Mouse (Mus musculus) heart, embryonic 14.5 days (tissue): ENCODE results near the gene Akt1. TPM values are rescaled to one million over a fixed set of nuclear protein-coding genes. Genes with fewer than 3 reads are reported as not detected.
A peak's percentile ranks its signal among the peaks of the same experiment; 100 is the strongest.

ENCODE experiments used
- ATAC-seq: fragments of 200-750 bp; cut with Nextera tagmentation; 2 replicates; pipeline ENCODE4 v1.8.0; 2017; ENCODE audit warnings: low read depth, moderate TSS enrichment; ENCODE audit not compliant: insufficient number of reproducible peaks, insufficient read depth, low FRiP score
- H3K27ac ChIP-seq, 2 experiments: fragments of 200-500 bp in 1 of 2; fragments of 300-500 bp in 1 of 2; sonication (generic) in 1 of 2; replicated peaks in 1 of 2; 2 replicates each; pipeline ENCODE4 v1.5.1; 2012 to 2014; ENCODE audit warnings: low read depth in 2 of 2, low read length in 2 of 2, control low read depth in 1 of 2, mild to moderate bottlenecking in 1 of 2, mixed read lengths in 1 of 2; ENCODE audit not compliant: control insufficient read depth in 1 of 2, insufficient read depth in 1 of 2
- H3K27me3 ChIP-seq: fragments of 300-500 bp; sonication (generic); 2 replicates; pipeline ENCODE4 v1.6.1; 2014; ENCODE audit warnings: mild to moderate bottlenecking, low read length, control low read depth; ENCODE audit not compliant: control insufficient read depth, insufficient read depth
- H3K36me3 ChIP-seq: fragments of 300-500 bp; sonication (generic); 2 replicates; pipeline ENCODE4 v1.6.1; 2014; ENCODE audit warnings: mild to moderate bottlenecking, control low read depth, low read length, mixed read lengths; ENCODE audit not compliant: control insufficient read depth, insufficient read depth
- H3K4me1 ChIP-seq, 2 experiments: fragments of 200-500 bp in 1 of 2; fragments of 300-500 bp in 1 of 2; sonication (generic) in 1 of 2; 2 replicates each; pipeline ENCODE4 v1.6.1; 2012 to 2014; ENCODE audit warnings: low read length in 2 of 2, control low read depth in 1 of 2, mixed read lengths in 1 of 2; ENCODE audit not compliant: control insufficient read depth in 2 of 2, insufficient read depth in 2 of 2
- H3K4me2 ChIP-seq: fragments of 300-500 bp; sonication (generic); 2 replicates; pipeline ENCODE4 v1.6.1; 2014; ENCODE audit warnings: mild to moderate bottlenecking, low read length
- H3K4me3 ChIP-seq, 2 experiments: fragments of 200-500 bp in 1 of 2; fragments of 300-500 bp in 1 of 2; sonication (generic) in 1 of 2; 2 replicates each; pipeline ENCODE4 v1.5.1; 2012 to 2014; ENCODE audit warnings: low read length in 2 of 2, mild to moderate bottlenecking in 2 of 2, control low read depth in 1 of 2, low read depth in 1 of 2, moderate library complexity in 1 of 2; ENCODE audit not compliant: control insufficient read depth in 1 of 2, insufficient read depth in 1 of 2
- H3K9ac ChIP-seq: fragments of 300-500 bp; sonication (generic); 2 replicates; pipeline ENCODE4 v1.6.1; 2014; ENCODE audit warnings: mild to moderate bottlenecking, low read length
- H3K9me3 ChIP-seq: fragments of 300-500 bp; sonication (generic); 2 replicates; pipeline ENCODE4 v1.6.1; 2016; ENCODE audit warnings: low read length, control low read depth; ENCODE audit not compliant: control insufficient read depth
- WGBS: fragments of 180-500 bp; shearing (Covaris S2); extraction: QIAGEN DNeasy Blood & Tissue Kit; methylation state at CpG from one replicate; pipeline ENCODE4 v1.1.7; 2014; 5-methylcytosine and 5-hydroxymethylcytosine counted together
- polyA plus RNA-seq: library from polyadenylated mRNA; unstranded; fragments of >200 nt; fragmentation: Nextera tagmentation; extraction: Ambion mirVana; gene quantifications from 2 replicates; pipeline ENCODE4 v1.2.1, GENCODE M21; 2014

Akt1 gene
- polyA plus RNA-seq, 1 experiment from 2014 or later, result 182 TPM

DNA sequence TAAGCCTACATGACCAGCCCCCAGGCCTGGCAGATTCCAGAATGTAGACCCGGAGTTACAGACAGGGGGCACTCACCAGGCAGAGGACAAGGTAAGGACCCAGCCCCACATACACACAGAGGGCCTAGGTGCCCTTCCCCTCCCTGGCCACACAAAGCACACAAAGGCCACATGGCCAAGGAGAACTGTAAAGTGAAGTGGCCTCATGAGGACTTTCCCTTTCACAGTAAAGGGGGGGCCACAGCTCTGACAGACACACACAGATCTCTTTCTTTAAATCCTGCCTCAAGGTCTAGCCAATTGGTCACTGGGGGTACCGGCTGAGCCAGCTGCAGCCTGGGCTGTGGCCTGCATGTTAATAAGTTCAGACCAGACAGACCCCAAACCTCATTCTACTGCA lies 10.6 kb downstream of the Akt1 start:
- 45% methylated on average over 2 of the region's 2 CpGs for WGBS
- Histone ChIP-seq H3K9ac (peak overlapping the region; percentile 55), H3K27me3 (no peaks in the 10 kb centered on the region), H3K36me3 (peaks cover 92% of the 10 kb centered on the region), H3K27ac (peak overlapping the region; percentile 4 to 65; a peak in 3 of 4 replicates), H3K4me3 (no peak overlapping the region), H3K4me1 (peaks cover 75 to 100% of the 10 kb centered on the region in 2 experiments), H3K4me2 (no peak overlapping the region), H3K9me3 (no peaks in the 10 kb centered on the region)
- ATAC-seq, result no peak

DNA sequence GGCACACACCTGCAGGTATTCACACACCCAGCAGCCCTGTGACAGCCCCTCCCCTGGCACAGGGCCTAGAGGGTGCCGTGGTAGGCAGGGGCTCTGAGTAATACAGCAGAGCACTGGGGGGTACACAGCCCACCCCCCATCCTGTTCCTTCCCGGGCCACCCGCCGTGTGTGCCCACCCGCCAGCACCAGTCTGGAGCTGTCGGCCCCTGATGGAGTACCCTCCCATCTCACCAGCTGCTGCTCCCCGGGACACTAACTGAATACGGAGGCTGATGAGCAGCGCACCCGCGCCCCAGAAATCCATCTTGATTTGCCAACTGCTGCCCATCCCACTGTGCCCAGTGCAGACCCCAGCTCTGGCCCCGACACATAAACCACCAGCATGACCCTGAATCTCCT lies 11.0 kb downstream of the Akt1 start:
- Histone ChIP-seq H3K9ac (peak overlapping the region; percentile 55), H3K9me3 (no peaks in the 10 kb centered on the region), H3K36me3 (peaks cover 92% of the 10 kb centered on the region), H3K27me3 (no peaks in the 10 kb centered on the region), H3K4me1 (peaks cover 76 to 100% of the 10 kb centered on the region in 2 experiments), H3K27ac (peak overlapping the region; percentile 4 to 65; a peak in 3 of 4 replicates), H3K4me3 (no peak overlapping the region), H3K4me2 (no peak overlapping the region)
- ATAC-seq, result no peak
- WGBS, result 87% methylated on average over 12 of the region's 12 CpGs

GRCm38 (mm10) chr12:112663303-112663702 lies 11.4 kb downstream of the Akt1 start:
- Histone ChIP-seq H3K4me2 (no peak overlapping the region), H3K9me3 (no peaks in the 10 kb centered on the region), H3K27ac (peak overlapping the region in 1 of 2 experiments; percentile 65; a peak in 2 of 4 replicates), H3K9ac (0 out of 2 replicates have a peak overlapping the region, but pooled peaks have one; percentile 3), H3K4me3 (no peak overlapping the region), H3K4me1 (peaks cover 72 to 98% of the 10 kb centered on the region in 2 experiments), H3K27me3 (no peaks in the 10 kb centered on the region), H3K36me3 (peaks cover 92% of the 10 kb centered on the region)
- no peak for ATAC-seq
- 85% methylated on average over 11 of the region's 11 CpGs for whole genome bisulfite sequencing

- no peak for ATAC-seq
- Histone ChIP-seq H3K4me2 (peak overlapping the region; percentile 59), H3K4me3 (no peak overlapping the region), H3K9ac (peak overlapping the region; percentile 58), H3K4me1 (peaks cover 59 to 83% of the 10 kb centered on the region in 2 experiments), H3K36me3 (peaks cover 92% of the 10 kb centered on the region), H3K27me3 (no peaks in the 10 kb centered on the region), H3K9me3 (no peaks in the 10 kb centered on the region), H3K27ac (peak overlapping the region; percentile 88 to 98)
- 50% methylated on average over 9 of the region's 9 CpGs for WGBS
Measured at GRCm38 (mm10) chr12:112661851-112662250, 12.8 kb downstream of the Akt1 start.

DNA sequence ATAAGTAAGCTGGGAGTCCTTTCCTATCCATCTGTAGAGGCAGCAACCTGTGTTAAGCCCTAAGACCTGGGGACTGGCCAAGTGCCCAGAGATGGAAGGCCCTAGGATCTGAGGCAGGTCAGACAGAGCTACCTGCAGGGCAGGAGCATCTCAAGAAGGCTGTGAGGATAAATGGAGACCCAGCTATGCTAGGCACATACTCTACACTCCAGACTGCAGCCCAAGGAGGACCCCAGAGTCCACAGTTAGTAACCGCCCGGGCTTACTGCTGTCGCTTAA lies 13.4 kb downstream of the Akt1 start:
- H3K27ac ChIP-seq, result peak overlapping the region; percentile 88 to 98
- H3K36me3 ChIP-seq, result peaks cover 92% of the 10 kb centered on the region
- H3K27me3 ChIP-seq, result no peaks in the 10 kb centered on the region
- peaks cover 54 to 77% of the 10 kb centered on the region in 2 experiments for H3K4me1 ChIP-seq
- H3K4me3 ChIP-seq, result 0 out of 4 replicates have a peak overlapping the region, but pooled peaks of 1 of the 2 experiments have one; percentile 2
- 24% methylated on average over 3 of the region's 3 CpGs for WGBS
- H3K4me2 ChIP-seq, result peak overlapping the region; percentile 59
- no peaks in the 10 kb centered on the region for H3K9me3 ChIP-seq
- ATAC-seq, result no peak
- peak overlapping the region; percentile 58 for H3K9ac ChIP-seq

GRCm38 (mm10) chr12:112660576-112661326 lies 13.9 kb downstream of the Akt1 start:
- Histone ChIP-seq H3K27ac (peak overlapping the region; percentile 88 to 98), H3K4me2 (peak overlapping the region; percentile 59), H3K9ac (peak overlapping the region; percentile 58), H3K4me1 (peaks cover 49 to 72% of the 10 kb centered on the region in 2 experiments), H3K4me3 (peak overlapping the region in 1 of 2 experiments; percentile 4; a peak in 1 of 4 replicates), H3K27me3 (no peaks in the 10 kb centered on the region), H3K9me3 (no peaks in the 10 kb centered on the region), H3K36me3 (peaks cover 92% of the 10 kb centered on the region)
- 21% methylated on average over 5 of the region's 5 CpGs for WGBS
- ATAC-seq, result peak; percentile 77

DNA sequence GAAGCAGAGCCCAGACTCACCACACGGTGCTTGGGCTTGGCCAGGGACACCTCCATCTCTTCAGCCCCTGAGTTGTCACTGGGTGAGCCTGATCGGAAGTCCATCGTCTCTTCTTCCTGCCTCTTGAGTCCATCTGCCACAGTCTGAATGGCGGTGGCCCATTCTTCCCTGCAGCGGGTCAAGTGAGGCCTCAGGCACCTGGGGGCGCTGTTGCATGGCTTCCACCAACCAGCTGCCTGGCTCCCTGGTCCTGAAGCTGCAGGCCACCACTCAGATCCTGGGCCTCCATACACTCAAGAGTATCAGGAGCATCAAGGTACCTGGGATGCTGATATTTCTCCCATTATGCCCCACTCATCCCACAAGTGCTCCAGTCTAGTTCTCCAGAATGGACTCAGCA lies 15.6 kb downstream of the Akt1 start:
- Histone ChIP-seq H3K9me3 (no peaks in the 10 kb centered on the region), H3K36me3 (peaks cover 93% of the 10 kb centered on the region), H3K27me3 (no peaks in the 10 kb centered on the region), H3K27ac (peak overlapping the region in 1 of 2 experiments; percentile 98; a peak in 1 of 4 replicates), H3K9ac (peak overlapping the region; percentile 36; the same call in 1 of the 2 replicates), H3K4me1 (peaks cover 43 to 67% of the 10 kb centered on the region in 2 experiments), H3K4me2 (no peak overlapping the region), H3K4me3 (no peak overlapping the region)
- ATAC-seq, result no peak
- WGBS, result 77% methylated on average over 6 of the region's 6 CpGs
